Comparison of ENCODE assay signal across 7 mouse cellular contexts in genomic region chr7:102221899-102222298, GRCm38 (mm10). TPM values are rescaled to one million over a fixed set of nuclear protein-coding genes. Genes with fewer than 3 reads are reported as not detected.
DNase-seq lines count a peak whose midpoint lies in the region; ATAC-seq and TF ChIP-seq lines count a peak whose summit lies in the region.

No protein-coding gene starts in this region.

- TF ChIP-seq POLR2A in embryonic fibroblast, embryonic 13.5 days (IDR thresholded peaks at IDR 0.05; ENCODE audit: low read depth, low read length): no peak

- H3K4me1 ChIP-seq in lung, embryonic 14.5 days (ENCODE audit: insufficient read depth): 0 out of 2 replicates have a peak, but pooled peaks cover 6% of the 10 kb centered on the region
- no peaks in the 10 kb centered on the region for H3K4me1 ChIP-seq in embryonic fibroblast, embryonic 13.5 days (ENCODE audit: control insufficient read depth, insufficient read depth, low read length)
- peaks cover 13% of the 10 kb centered on the region; the same call in 1 of the 2 replicates for H3K4me1 ChIP-seq in limb, embryonic 10.5 days
- H3K4me1 ChIP-seq in neural tube, embryonic 15.5 days: peaks cover 11% of the 10 kb centered on the region; the same call in 1 of the 2 replicates

- no peak overlapping the region for H3K4me3 ChIP-seq in lung, embryonic 14.5 days (ENCODE audit: low read depth, low read length)
- no peak overlapping the region for H3K4me3 ChIP-seq in embryonic fibroblast, embryonic 13.5 days (ENCODE audit: insufficient read depth, low read length)
- H3K4me3 ChIP-seq in limb, embryonic 10.5 days: peak overlapping the region; percentile 79
- H3K4me3 ChIP-seq in neural tube, embryonic 15.5 days (replicated peaks): peak overlapping the region; percentile 59; the same call in 1 of the 2 replicates

- DNase-seq in lung, embryonic 14.5 days: peak; percentile 16
- no peak for DNase-seq in lung, postnatal 4 days
- no peak for DNase-seq in limb, embryonic 10.5 days (ENCODE audit: low spot score)
- no peak for DNase-seq in c-Kit-positive CD71-positive TER-119-positive erythroid progenitor cells, embryonic 14.5 days (ENCODE audit: low spot score)

- H3K9me3 ChIP-seq in lung, embryonic 14.5 days (ENCODE audit: low read depth, low read length): no peaks in the 10 kb centered on the region
- no peaks in the 10 kb centered on the region for H3K9me3 ChIP-seq in limb, embryonic 10.5 days (replicated peaks)
- no peaks in the 10 kb centered on the region for H3K9me3 ChIP-seq in neural tube, embryonic 15.5 days (replicated peaks)

- no peaks in the 10 kb centered on the region for H3K27me3 ChIP-seq in lung, embryonic 14.5 days (ENCODE audit: insufficient read depth, low read length)
- no peaks in the 10 kb centered on the region for H3K27me3 ChIP-seq in limb, embryonic 10.5 days (ENCODE audit: low read depth, poor library complexity, severe bottlenecking)
- no peaks in the 10 kb centered on the region for H3K27me3 ChIP-seq in neural tube, embryonic 15.5 days (replicated peaks)

- TF ChIP-seq CTCF in lung, embryonic 14.5 days (IDR thresholded peaks at IDR 0.05; ENCODE audit: low read depth): no peak
- TF ChIP-seq CTCF in embryonic fibroblast, embryonic 13.5 days (IDR thresholded peaks at IDR 0.05; ENCODE audit: borderline replicate concordance, insufficient read depth, low read length): no peak

- no peak; the same call in 1 of the 2 replicates for ATAC-seq in lung, embryonic 14.5 days (ENCODE audit: insufficient read depth)
- peak; percentile 19; the same call in 1 of the 2 replicates for ATAC-seq in neural tube, embryonic 15.5 days (ENCODE audit: low FRiP score)
- no peak for ATAC-seq in megakaryocyte-erythroid progenitor cell, adult 5-6 weeks (replicated peaks; ENCODE audit: low FRiP score, low TSS enrichment, poor library complexity, severe bottlenecking)

- WGBS in lung, embryonic 14.5 days: 22% methylated on average over 1 of the region's 1 CpGs
- 49% methylated on average over 1 of the region's 1 CpGs for WGBS in limb, embryonic 10.5 days
- WGBS in neural tube, embryonic 15.5 days: 76% methylated on average over 1 of the region's 1 CpGs

- peaks cover 12% of the 10 kb centered on the region; the same call in 1 of the 2 replicates for H3K36me3 ChIP-seq in lung, embryonic 14.5 days (ENCODE audit: insufficient read depth)
- peaks cover 14% of the 10 kb centered on the region for H3K36me3 ChIP-seq in limb, embryonic 10.5 days
- H3K36me3 ChIP-seq in neural tube, embryonic 15.5 days: no peaks in the 10 kb centered on the region

- H3K27ac ChIP-seq in lung, embryonic 14.5 days (ENCODE audit: low read depth): no peak overlapping the region; the same call in 1 of the 2 replicates
- H3K27ac ChIP-seq in embryonic fibroblast, embryonic 13.5 days (ENCODE audit: insufficient read depth, low read length): peak overlapping the region; percentile 21; the same call in 1 of the 2 replicates
- H3K27ac ChIP-seq in limb, embryonic 10.5 days: peak overlapping the region; percentile 61; the same call in 1 of the 2 replicates
- H3K27ac ChIP-seq in neural tube, embryonic 15.5 days (replicated peaks): no peak overlapping the region

- H3K9ac ChIP-seq in lung, embryonic 14.5 days: no peak overlapping the region
- H3K9ac ChIP-seq in neural tube, embryonic 15.5 days (replicated peaks): no peak overlapping the region

- peak overlapping the region; percentile 77 for H3K4me2 ChIP-seq in lung, embryonic 14.5 days
- peak overlapping the region; percentile 90 for H3K4me2 ChIP-seq in neural tube, embryonic 15.5 days

RNA-seq across cellular contexts. Expression of gene Pgap2, which starts 11.9 kb away (rescaled TPM):
- polyA plus RNA-seq in lung, embryonic 14.5 days (2014; fragmentation: Nextera tagmentation; extraction: Ambion mirVana): 77.9 and 80.4 TPM in 2 replicates
- 50.4 and 70.0 TPM in 2 replicates for polyA plus RNA-seq in embryonic fibroblast, embryonic 13.5 days (2011; ENCODE audit: insufficient read length, low read depth, missing spikeins)
- 59.6 and 68.5 TPM in 2 replicates for polyA plus RNA-seq in limb, embryonic 10.5 days (2016; fragmentation: Nextera tagmentation; extraction: Ambion mirVana)
- 57.0 and 62.9 TPM in 2 replicates for polyA plus RNA-seq in neural tube, embryonic 15.5 days (2015; fragmentation: Nextera tagmentation; extraction: Ambion mirVana)
- total RNA-seq in megakaryocyte-erythroid progenitor cell, adult 5-6 weeks (2014; fragmentation: Nextera tagmentation): 40.0 and 41.2 TPM in 2 replicates
- 17.5 and 21.8 TPM in 2 replicates for total RNA-seq in megakaryocyte-erythroid progenitor cell, adult 5-6 weeks (2017)

RNA-seq across cellular contexts. Expression of gene Nup98, which starts 11.9 kb away (rescaled TPM):
- 50.2 and 50.7 TPM in 2 replicates for polyA plus RNA-seq in lung, embryonic 14.5 days (2014; fragmentation: Nextera tagmentation; extraction: Ambion mirVana)
- polyA plus RNA-seq in embryonic fibroblast, embryonic 13.5 days (2011; ENCODE audit: insufficient read length, low read depth, missing spikeins): 79.6 and 80.3 TPM in 2 replicates
- 45.5 and 49.7 TPM in 2 replicates for polyA plus RNA-seq in limb, embryonic 10.5 days (2016; fragmentation: Nextera tagmentation; extraction: Ambion mirVana)
- 18.1 and 21.2 TPM in 2 replicates for polyA plus RNA-seq in neural tube, embryonic 15.5 days (2015; fragmentation: Nextera tagmentation; extraction: Ambion mirVana)
- 71.1 and 73.6 TPM in 2 replicates for total RNA-seq in megakaryocyte-erythroid progenitor cell, adult 5-6 weeks (2014; fragmentation: Nextera tagmentation)
- total RNA-seq in megakaryocyte-erythroid progenitor cell, adult 5-6 weeks (2017): 50.4 and 59.9 TPM in 2 replicates

RNA-seq across cellular contexts. Expression of gene Rhog, which starts 34.0 kb away (rescaled TPM):
- polyA plus RNA-seq in lung, embryonic 14.5 days (2014; fragmentation: Nextera tagmentation; extraction: Ambion mirVana): 68.4 and 71.9 TPM in 2 replicates
- 63.8 and 66.2 TPM in 2 replicates for polyA plus RNA-seq in embryonic fibroblast, embryonic 13.5 days (2011; ENCODE audit: insufficient read length, low read depth, missing spikeins)
- 52.5 and 55.4 TPM in 2 replicates for polyA plus RNA-seq in limb, embryonic 10.5 days (2016; fragmentation: Nextera tagmentation; extraction: Ambion mirVana)
- polyA plus RNA-seq in neural tube, embryonic 15.5 days (2015; fragmentation: Nextera tagmentation; extraction: Ambion mirVana): 18.4 and 37.9 TPM in 2 replicates
- total RNA-seq in megakaryocyte-erythroid progenitor cell, adult 5-6 weeks (2014; fragmentation: Nextera tagmentation): 145 and 157 TPM in 2 replicates
- total RNA-seq in megakaryocyte-erythroid progenitor cell, adult 5-6 weeks (2017): 20.5 and 38.6 TPM in 2 replicates

RNA-seq across cellular contexts. Expression of gene Stim1, which starts 45.7 kb away (rescaled TPM):
- polyA plus RNA-seq in lung, embryonic 14.5 days (2014; fragmentation: Nextera tagmentation; extraction: Ambion mirVana): 15.9 and 16.3 TPM in 2 replicates
- 20.5 and 27.6 TPM in 2 replicates for polyA plus RNA-seq in embryonic fibroblast, embryonic 13.5 days (2011; ENCODE audit: insufficient read length, low read depth, missing spikeins)
- polyA plus RNA-seq in limb, embryonic 10.5 days (2016; fragmentation: Nextera tagmentation; extraction: Ambion mirVana): 10.7 and 14.5 TPM in 2 replicates
- 13.2 and 17.0 TPM in 2 replicates for polyA plus RNA-seq in neural tube, embryonic 15.5 days (2015; fragmentation: Nextera tagmentation; extraction: Ambion mirVana)
- 23.4 and 37.7 TPM in 2 replicates for total RNA-seq in megakaryocyte-erythroid progenitor cell, adult 5-6 weeks (2014; fragmentation: Nextera tagmentation)
- 18.4 and 19.4 TPM in 2 replicates for total RNA-seq in megakaryocyte-erythroid progenitor cell, adult 5-6 weeks (2017)

Comparison
In these comparisons a context has a peak if more than half of its experiments do, and no peak if none do; other contexts are left out.
1. H3K27ac ChIP-seq: peak in embryonic fibroblast, embryonic 13.5 days (single experiment) and limb, embryonic 10.5 days (single experiment); none in lung, embryonic 14.5 days (single experiment) and neural tube, embryonic 15.5 days (single experiment).
2. H3K4me3 ChIP-seq: peak in limb, embryonic 10.5 days (single experiment) and neural tube, embryonic 15.5 days (single experiment); none in lung, embryonic 14.5 days (single experiment) and embryonic fibroblast, embryonic 13.5 days (single experiment).